Mouse (Mus musculus): Measurements from ENCODE around the gene Zfp37. TPM values are rescaled to one million over a fixed set of nuclear protein-coding genes. Genes with fewer than 3 reads are reported as not detected.
"Not testable (repeated sequence)": the region's sequence is repeated elsewhere in the genome, so short reads cannot be mapped to it uniquely, and the experiment has no call there.

Zfp37 gene
- polyA plus RNA-seq, 1 experiment from 2014 or later = 29.3 TPM

DNA sequence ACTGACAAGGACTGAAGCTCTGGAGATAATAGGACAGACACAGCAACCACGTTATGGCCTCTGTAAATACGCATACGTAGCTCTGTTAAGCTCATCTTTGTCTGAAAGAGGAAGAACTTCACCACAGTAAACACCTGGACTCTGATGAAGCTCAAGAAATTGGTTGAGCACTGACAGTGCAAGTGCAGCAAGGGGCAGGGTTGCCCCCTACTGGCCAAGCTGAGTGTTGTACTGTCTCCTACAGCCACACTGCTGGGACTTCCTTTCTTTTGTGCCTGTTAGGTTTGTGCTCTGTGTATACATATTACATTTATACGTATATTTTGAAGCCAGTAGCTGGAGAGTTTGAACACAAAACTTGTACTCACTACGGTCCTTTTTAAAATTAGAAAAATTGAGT, 53.6 kb downstream of the Zfp37 start:
- Histone ChIP-seq H3K27ac (ENCODE audit: low read depth, low read length) (no peak overlapping the region), H3K4me2 (no peak overlapping the region), H3K36me3 (ENCODE audit: control insufficient read depth, insufficient read depth, low read length) (no peaks in the 10 kb centered on the region), H3K27me3 (ENCODE audit: control insufficient read depth, insufficient read depth, low read length) (no peaks in the 10 kb centered on the region), H3K4me1 (ENCODE audit: control insufficient read depth, insufficient read depth, low read length) (no peaks in the 10 kb centered on the region), H3K4me3 (ENCODE audit: low read depth, low read length) (no peak overlapping the region), H3K9ac (ENCODE audit: low read length) (no peak overlapping the region), H3K9me3 (ENCODE audit: control insufficient read depth, low read length) (no peaks in the 10 kb centered on the region)
- 42% methylated on average over 5 of the region's 5 CpGs for WGBS
- ATAC-seq (ENCODE audit: low FRiP score) = 0 out of 2 replicates have a peak, but pooled peaks have one; percentile 48
- DNase-seq (ENCODE audit: low spot score, missing footprints) = no peak

DNA sequence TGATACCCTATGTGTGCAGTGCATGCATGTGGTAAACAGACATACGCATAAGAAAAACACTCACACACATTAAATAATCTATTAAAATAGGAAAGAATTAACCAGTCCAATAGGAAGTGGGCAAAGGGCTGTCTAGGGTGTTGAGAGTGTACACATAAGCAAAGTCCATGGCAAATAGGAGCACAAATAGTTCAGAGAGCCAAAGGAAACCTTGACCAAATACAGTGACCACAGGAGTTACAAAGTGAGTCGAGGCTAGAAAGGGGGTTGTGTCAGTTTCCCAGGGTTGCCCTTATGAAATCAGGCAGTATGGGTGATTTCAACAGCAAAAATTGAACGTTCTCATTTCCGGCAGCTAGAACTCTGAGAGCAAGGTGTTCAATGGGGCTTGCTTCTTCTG, 56.4 kb downstream of the Zfp37 start:
- Histone ChIP-seq H3K4me3 (ENCODE audit: low read depth, low read length) (no peak overlapping the region), H3K27me3 (ENCODE audit: control insufficient read depth, insufficient read depth, low read length) (no peaks in the 10 kb centered on the region), H3K9me3 (ENCODE audit: control insufficient read depth, low read length) (no peaks in the 10 kb centered on the region), H3K9ac (ENCODE audit: low read length) (no peak overlapping the region), H3K4me2 (no peak overlapping the region), H3K4me1 (ENCODE audit: control insufficient read depth, insufficient read depth, low read length) (no peaks in the 10 kb centered on the region), H3K27ac (ENCODE audit: low read depth, low read length) (no peak overlapping the region), H3K36me3 (ENCODE audit: control insufficient read depth, insufficient read depth, low read length) (no peaks in the 10 kb centered on the region)
- 87% methylated on average over 4 of the region's 4 CpGs for WGBS
- no peak for ATAC-seq (ENCODE audit: low FRiP score)
- DNase-seq (ENCODE audit: low spot score, missing footprints) = no peak

DNA sequence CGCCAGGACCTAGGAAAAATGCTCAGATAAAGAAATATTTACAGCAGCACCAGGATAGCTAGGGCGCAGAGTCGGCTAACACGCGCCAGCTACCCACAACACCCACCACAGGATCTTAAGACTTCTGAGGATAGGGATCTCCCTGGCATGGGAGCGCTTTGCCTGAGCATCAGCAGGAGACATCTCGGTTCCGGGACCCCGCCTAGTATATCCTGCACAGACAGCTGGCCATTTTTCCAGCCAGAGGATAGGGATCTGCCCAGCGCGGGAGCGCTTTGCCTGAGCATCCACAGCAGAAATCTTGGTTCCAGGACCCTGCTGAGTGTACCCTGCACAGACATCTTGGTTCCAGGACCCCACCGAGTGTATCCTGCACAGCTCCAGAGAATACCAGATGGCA, 63.2 kb downstream of the Zfp37 start:
- not testable (repeated sequence) for ATAC-seq (ENCODE audit: low FRiP score); H3K9me3 ChIP-seq (ENCODE audit: control insufficient read depth, low read length); H3K36me3 ChIP-seq (ENCODE audit: control insufficient read depth, insufficient read depth, low read length); H3K27ac ChIP-seq (ENCODE audit: low read depth, low read length); H3K4me2 ChIP-seq; H3K4me1 ChIP-seq (ENCODE audit: control insufficient read depth, insufficient read depth, low read length); H3K27me3 ChIP-seq (ENCODE audit: control insufficient read depth, insufficient read depth, low read length); DNase-seq (ENCODE audit: low spot score, missing footprints); H3K4me3 ChIP-seq (ENCODE audit: low read depth, low read length); H3K9ac ChIP-seq (ENCODE audit: low read length)
- 95% methylated on average over 13 of the region's 13 CpGs for WGBS

DNA sequence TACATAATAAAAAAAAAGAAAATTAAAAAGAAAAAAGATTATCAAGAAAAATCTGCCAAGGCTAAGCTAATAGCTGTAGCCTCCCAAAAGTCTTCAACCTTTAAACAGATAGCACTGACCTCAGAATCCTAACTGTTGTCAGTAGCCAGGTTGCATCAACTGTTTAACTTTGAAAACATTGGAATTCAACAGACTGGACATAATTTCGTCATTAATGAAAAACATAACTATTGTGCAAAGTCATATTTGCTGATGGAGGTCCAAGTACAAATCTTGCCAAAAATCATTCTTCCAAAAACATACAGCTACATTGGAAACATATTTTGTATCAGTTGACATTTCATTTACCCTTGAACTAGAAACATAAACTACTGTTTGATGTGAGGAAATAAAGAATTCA, 72.4 kb downstream of the Zfp37 start:
- Histone ChIP-seq H3K4me1 (ENCODE audit: control insufficient read depth, insufficient read depth, low read length) (no peaks in the 10 kb centered on the region), H3K27ac (ENCODE audit: low read depth, low read length) (no peak overlapping the region), H3K36me3 (ENCODE audit: control insufficient read depth, insufficient read depth, low read length) (no peaks in the 10 kb centered on the region), H3K9me3 (ENCODE audit: control insufficient read depth, low read length) (no peaks in the 10 kb centered on the region), H3K4me3 (ENCODE audit: low read depth, low read length) (no peak overlapping the region), H3K9ac (ENCODE audit: low read length) (no peak overlapping the region), H3K27me3 (ENCODE audit: control insufficient read depth, insufficient read depth, low read length) (no peaks in the 10 kb centered on the region), H3K4me2 (no peak overlapping the region)
- no peak for ATAC-seq (ENCODE audit: low FRiP score)
- DNase-seq (ENCODE audit: low spot score, missing footprints) = no peak
- 67% methylated on average over 1 of the region's 1 CpGs for WGBS

DNA sequence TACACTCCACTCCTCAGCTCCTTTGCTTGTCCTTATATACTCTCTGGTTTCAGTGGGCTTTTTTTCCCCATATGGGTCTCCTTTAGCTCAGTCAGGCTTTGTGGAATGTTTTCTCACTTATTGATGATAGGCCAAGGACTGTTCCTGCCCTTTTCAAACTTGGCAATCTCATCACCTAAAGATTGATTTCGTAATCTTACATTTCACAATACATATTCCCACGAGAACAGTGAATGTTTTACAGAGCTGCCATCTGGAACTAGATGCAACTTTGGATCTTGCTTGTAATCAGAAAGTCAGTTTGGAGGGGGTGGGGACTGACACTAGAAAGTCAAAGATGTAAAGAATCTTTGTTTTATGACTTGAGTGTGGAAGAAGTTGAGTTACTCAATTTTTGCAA, 80.0 kb downstream of the Zfp37 start, which contains the start of gene Mup21:
Gene Mup21, minus strand, starts transcription at position 53 of the 400 bp plus-strand sequence.
- Histone ChIP-seq H3K4me3 (ENCODE audit: low read depth, low read length) (no peak within 1 kb of the TSS), H3K4me1 (ENCODE audit: control insufficient read depth, insufficient read depth, low read length) (no peaks in the 10 kb centered on the region), H3K27ac (ENCODE audit: low read depth, low read length) (no peak within 1 kb of the TSS), H3K9ac (ENCODE audit: low read length) (no peak within 1 kb of the TSS), H3K9me3 (ENCODE audit: control insufficient read depth, low read length) (no peaks in the 10 kb centered on the region), H3K27me3 (ENCODE audit: control insufficient read depth, insufficient read depth, low read length) (no peaks in the 10 kb centered on the region), H3K36me3 (ENCODE audit: control insufficient read depth, insufficient read depth, low read length) (no peaks in the 10 kb centered on the region), H3K4me2 (no peak within 1 kb of the TSS)
- ATAC-seq (ENCODE audit: low FRiP score) = no peak
- 84% methylated on average over 2 of the region's 2 CpGs for WGBS
- DNase-seq (ENCODE audit: low spot score, missing footprints) = no peak

Other genes with a start within 250 kb of the Zfp37 start
- gene Mup20, start 176.9 kb downstream of the Zfp37 start, polyA plus RNA-seq (2014; fragmentation: Nextera tagmentation; extraction: Ambion mirVana) = not detected in 2 replicates
- not detected in 2 replicates for gene Mup3, start 143.7 kb downstream of the Zfp37 start, polyA plus RNA-seq (2014; fragmentation: Nextera tagmentation; extraction: Ambion mirVana)
- gene Mup21, start 80.2 kb downstream of the Zfp37 start, polyA plus RNA-seq (2014; fragmentation: Nextera tagmentation; extraction: Ambion mirVana) = not detected in 2 replicates
- gene Slc31a2, start 31.5 kb upstream of the Zfp37 start, polyA plus RNA-seq (2014; fragmentation: Nextera tagmentation; extraction: Ambion mirVana) = 9.1 and 10.2 TPM in 2 replicates
- gene Fkbp15, start 129.5 kb upstream of the Zfp37 start, polyA plus RNA-seq (2014; fragmentation: Nextera tagmentation; extraction: Ambion mirVana) = 17.9 and 19.6 TPM in 2 replicates
- 50.2 and 52.4 TPM in 2 replicates for gene Slc31a1, start 129.7 kb upstream of the Zfp37 start, polyA plus RNA-seq (2014; fragmentation: Nextera tagmentation; extraction: Ambion mirVana)
- 176 and 178 TPM in 2 replicates for gene Cdc26, start 177.6 kb upstream of the Zfp37 start, polyA plus RNA-seq (2014; fragmentation: Nextera tagmentation; extraction: Ambion mirVana)
- 28.0 and 29.9 TPM in 2 replicates for gene Prpf4, start 177.8 kb upstream of the Zfp37 start, polyA plus RNA-seq (2014; fragmentation: Nextera tagmentation; extraction: Ambion mirVana)
- not detected in 2 replicates for gene Rnf183, start 204.2 kb upstream of the Zfp37 start, polyA plus RNA-seq (2014; fragmentation: Nextera tagmentation; extraction: Ambion mirVana)
- gene Wdr31, start 239.8 kb upstream of the Zfp37 start, polyA plus RNA-seq (2014; fragmentation: Nextera tagmentation; extraction: Ambion mirVana) = 6.3 and 7.9 TPM in 2 replicates
- 0.46 and 0.66 TPM in 2 replicates for gene Bspry, start 249.0 kb upstream of the Zfp37 start, polyA plus RNA-seq (2014; fragmentation: Nextera tagmentation; extraction: Ambion mirVana)

Data from midbrain, embryonic 11.5 days (tissue).